Mouse (Mus musculus) olfactory bulb, adult 2 months (tissue): ENCODE results near the gene Uqcrc1. TPM values are rescaled to one million over a fixed set of nuclear protein-coding genes. Genes with fewer than 3 reads are reported as not detected.

ENCODE experiments used
- H3K27ac ChIP-seq: fragments of 200-500 bp; 2 replicates; pipeline ENCODE4 v1.5.1; 2012; ENCODE audit warnings: low read depth, low read length; ENCODE audit not compliant: insufficient read depth
- H3K4me1 ChIP-seq: fragments of 200-500 bp; 2 replicates; pipeline ENCODE4 v1.6.1; 2012; ENCODE audit warnings: low read length; ENCODE audit not compliant: control insufficient read depth, insufficient read depth
- H3K4me3 ChIP-seq: fragments of 200-500 bp; 2 replicates; pipeline ENCODE4 v1.5.1; 2012; ENCODE audit warnings: mild to moderate bottlenecking, low read depth, low read length, moderate library complexity; ENCODE audit not compliant: insufficient read depth
- CTCF ChIP-seq: fragments of 200-500 bp; IDR thresholded peaks from 2 replicates; pipeline ENCODE4 v1.5.1; 2012; ENCODE audit warnings: low read depth, mild to moderate bottlenecking, low read length, moderate library complexity; ENCODE audit not compliant: insufficient read depth
- POLR2A ChIP-seq: fragments of 200-500 bp; IDR thresholded peaks from 2 replicates; pipeline ENCODE4 v1.6.1; 2012; ENCODE audit warnings: mild to moderate bottlenecking, low read depth, low read length, moderate library complexity; ENCODE audit not compliant: insufficient read depth
- WGBS: fragments of 180-500 bp; shearing (Covaris S2); methylation state at CpG from one replicate; pipeline ENCODE4 v1.1.7; 2018; 5-methylcytosine and 5-hydroxymethylcytosine counted together
- polyA plus RNA-seq: library from polyadenylated mRNA; stranded (reverse); fragments of >200 nt; gene quantifications from 2 replicates; pipeline ENCODE4 v1.2.4, GENCODE M21; 2012; ENCODE audit warnings: low replicate concordance; ENCODE audit not compliant: missing spikeins, insufficient read depth, insufficient read length

The Uqcrc1 gene
- 636 and 722 TPM in 2 replicates for polyA plus RNA-seq

GRCm38 (mm10) chr9:108936418-108937364 is at the start of gene Uqcrc1:
Uqcrc1 (plus strand) TSS chr9:108936633.
- Histone ChIP-seq H3K27ac (peak within 1 kb of the TSS; percentile 52), H3K4me1 (peaks cover 3% of the 10 kb centered on the region; the same call in 1 of the 2 replicates), H3K4me3 (peak within 1 kb of the TSS; percentile 59)
- TF ChIP-seq POLR2A = peak; percentile 94
- peak; percentile 77 for TF ChIP-seq CTCF
- WGBS = under 1% methylated on average over 58 of the region's 58 CpGs

GRCm38 (mm10) chr9:108912308-108912707 is 24.1 kb upstream of the Uqcrc1 start:
- no peak for TF ChIP-seq CTCF
- no peak for TF ChIP-seq POLR2A
- WGBS = 87% methylated on average over 6 of the region's 6 CpGs

GRCm38 (mm10) chr9:108913161-108913560 is 23.3 kb upstream of the Uqcrc1 start:
- no peak overlapping the region for H3K27ac ChIP-seq
- no peak overlapping the region for H3K4me3 ChIP-seq
- H3K4me1 ChIP-seq = peaks cover 13% of the 10 kb centered on the region
- 93% methylated on average over 7 of the region's 7 CpGs for WGBS
- TF ChIP-seq POLR2A (no peak), CTCF (no peak)

More at GRCm38 (mm10) chr9:108912308-108912707, 24.1 kb upstream of the Uqcrc1 start:
- H3K4me3 ChIP-seq = no peak overlapping the region
- no peak overlapping the region for H3K27ac ChIP-seq
- peaks cover 13% of the 10 kb centered on the region for H3K4me1 ChIP-seq

- H3K4me1 ChIP-seq = peaks cover 13% of the 10 kb centered on the region
- H3K27ac ChIP-seq = no peak overlapping the region
- H3K4me3 ChIP-seq = no peak overlapping the region
- TF ChIP-seq CTCF = no peak
- TF ChIP-seq POLR2A = no peak
- WGBS = 53% methylated on average over 10 of the region's 10 CpGs
Observed at GRCm38 (mm10) chr9:108913621-108914020, 22.8 kb upstream of the Uqcrc1 start.

- WGBS = 19% methylated on average over 6 of the region's 6 CpGs
- TF ChIP-seq POLR2A (no peak), CTCF (no peak)
- Histone ChIP-seq H3K27ac (0 out of 2 replicates have a peak within 1 kb of the TSS, but pooled peaks have one; percentile 6), H3K4me1 (peaks cover 13% of the 10 kb centered on the region), H3K4me3 (no peak within 1 kb of the TSS)
Observed at GRCm38 (mm10) chr9:108914491-108914890, 21.9 kb upstream of the Uqcrc1 start, which contains the start of gene Tmem89. Tmem89 (plus strand) TSS chr9:108914619.

GRCm38 (mm10) chr9:108925897-108926296 is 10.5 kb upstream of the Uqcrc1 start:
- H3K27ac ChIP-seq = no peak overlapping the region
- TF ChIP-seq CTCF = no peak
- 76% methylated on average over 8 of the region's 8 CpGs for WGBS

GRCm38 (mm10) chr9:108928424-108928823 is 8.0 kb upstream of the Uqcrc1 start:
- TF ChIP-seq CTCF (no peak), POLR2A (no peak)
- Histone ChIP-seq H3K4me3 (no peak overlapping the region), H3K27ac (no peak overlapping the region), H3K4me1 (peaks cover 3% of the 10 kb centered on the region; the same call in 1 of the 2 replicates)
- 88% methylated on average over 3 of the region's 3 CpGs for WGBS

More at GRCm38 (mm10) chr9:108925897-108926296, 10.5 kb upstream of the Uqcrc1 start:
- Histone ChIP-seq H3K4me3 (no peak overlapping the region), H3K4me1 (peaks cover 3% of the 10 kb centered on the region; the same call in 1 of the 2 replicates)

- 12% methylated on average over 3 of the region's 3 CpGs for WGBS
- Histone ChIP-seq H3K4me3 (no peak overlapping the region), H3K27ac (no peak overlapping the region), H3K4me1 (peaks cover 3% of the 10 kb centered on the region; the same call in 1 of the 2 replicates)
- TF ChIP-seq CTCF (no peak), POLR2A (no peak)
Observed at GRCm38 (mm10) chr9:108935991-108936390, 442 bp upstream of the Uqcrc1 start.

- 48% methylated on average over 9 of the region's 9 CpGs for WGBS
- Histone ChIP-seq H3K27ac (no peak overlapping the region), H3K4me1 (peaks cover 20% of the 10 kb centered on the region), H3K4me3 (no peak overlapping the region)
- TF ChIP-seq POLR2A (no peak), CTCF (no peak)
Observed at GRCm38 (mm10) chr9:108945111-108945510, 8.7 kb downstream of the Uqcrc1 start.
